Mouse (Mus musculus) kidney, postnatal 36 days (tissue): ENCODE data around the gene Fut11.
"Not testable (repeated sequence)": the region's sequence is repeated elsewhere in the genome, so short reads cannot be mapped to it uniquely, and the experiment has no call there.

Source experiments
- DNase-seq, 2 experiments: peaks; one replicate each; pipeline ENCODE4 v3.0.0; 2021 to 2022; ENCODE audit warnings: mixed read lengths in 2 of 2

The Fut11 gene

GRCm38 (mm10) chr14:20677906-20678305 is 16.9 kb upstream of the Fut11 start:
- no peak for DNase-seq

- no peak for DNase-seq
Observed at GRCm38 (mm10) chr14:20681742-20682141, 13.0 kb upstream of the Fut11 start.

DNA sequence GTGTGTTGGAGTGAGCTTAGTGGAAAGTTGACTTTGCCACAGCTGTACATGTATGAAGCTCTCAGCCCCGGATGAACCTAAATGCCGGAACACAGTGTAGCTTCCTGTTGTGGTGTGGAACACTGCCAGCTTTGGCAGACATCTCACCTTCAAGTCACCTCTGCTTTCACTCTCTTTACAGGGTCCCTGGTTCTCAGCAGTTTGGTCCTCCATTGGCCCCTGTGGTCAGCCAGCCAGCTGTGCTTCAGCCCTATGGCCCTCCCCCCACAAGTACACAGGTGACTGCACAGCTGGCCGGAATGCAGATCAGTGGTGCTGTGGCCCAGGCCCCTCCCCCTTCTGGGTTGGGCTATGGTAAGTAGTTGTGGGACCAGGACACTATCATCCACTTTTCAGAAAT is 12.3 kb upstream of the Fut11 start:
- peak; percentile 46 to 76 for DNase-seq

GRCm38 (mm10) chr14:20686576-20686975 is 8.2 kb upstream of the Fut11 start:
- no peak for DNase-seq

DNA sequence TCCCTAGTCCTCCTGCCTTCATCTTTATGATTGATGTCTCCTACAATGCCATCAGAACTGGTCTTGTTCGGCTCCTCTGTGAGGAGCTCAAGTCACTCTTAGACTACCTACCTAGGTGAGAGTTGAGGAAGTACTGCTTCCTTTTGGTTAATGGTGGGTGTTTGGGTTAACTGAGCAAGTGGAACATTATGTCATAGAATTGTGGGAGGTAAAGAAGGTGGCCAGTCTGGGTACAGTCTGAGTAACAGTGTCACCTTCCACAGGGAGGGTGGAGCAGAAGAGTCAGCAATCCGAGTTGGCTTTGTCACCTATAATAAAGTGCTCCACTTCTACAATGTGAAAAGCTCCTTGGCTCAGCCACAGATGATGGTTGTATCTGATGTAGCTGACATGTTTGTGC is 5.8 kb upstream of the Fut11 start:
- no peak for DNase-seq

DNA sequence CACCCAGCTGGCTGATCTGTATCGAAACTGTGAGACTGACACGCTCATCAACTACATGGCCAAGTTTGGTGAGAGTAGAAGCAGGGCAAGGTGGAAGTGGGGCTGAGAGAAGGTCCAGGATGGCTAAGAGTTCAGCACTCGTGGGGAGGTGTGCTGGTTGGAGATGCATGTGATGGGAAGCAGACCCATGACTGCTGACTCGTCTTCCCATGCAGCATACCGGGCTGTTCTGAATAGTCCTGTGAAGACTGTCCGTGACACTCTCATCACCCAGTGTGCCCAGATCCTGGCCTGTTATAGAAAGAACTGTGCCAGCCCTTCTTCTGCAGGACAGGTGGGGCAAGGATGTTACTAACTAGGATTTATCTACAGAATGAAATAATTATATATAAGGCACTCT is 3.0 kb upstream of the Fut11 start:
- no peak for DNase-seq

- no peak for DNase-seq
Observed at GRCm38 (mm10) chr14:20693589-20694101, 1.1 kb upstream of the Fut11 start.

DNA sequence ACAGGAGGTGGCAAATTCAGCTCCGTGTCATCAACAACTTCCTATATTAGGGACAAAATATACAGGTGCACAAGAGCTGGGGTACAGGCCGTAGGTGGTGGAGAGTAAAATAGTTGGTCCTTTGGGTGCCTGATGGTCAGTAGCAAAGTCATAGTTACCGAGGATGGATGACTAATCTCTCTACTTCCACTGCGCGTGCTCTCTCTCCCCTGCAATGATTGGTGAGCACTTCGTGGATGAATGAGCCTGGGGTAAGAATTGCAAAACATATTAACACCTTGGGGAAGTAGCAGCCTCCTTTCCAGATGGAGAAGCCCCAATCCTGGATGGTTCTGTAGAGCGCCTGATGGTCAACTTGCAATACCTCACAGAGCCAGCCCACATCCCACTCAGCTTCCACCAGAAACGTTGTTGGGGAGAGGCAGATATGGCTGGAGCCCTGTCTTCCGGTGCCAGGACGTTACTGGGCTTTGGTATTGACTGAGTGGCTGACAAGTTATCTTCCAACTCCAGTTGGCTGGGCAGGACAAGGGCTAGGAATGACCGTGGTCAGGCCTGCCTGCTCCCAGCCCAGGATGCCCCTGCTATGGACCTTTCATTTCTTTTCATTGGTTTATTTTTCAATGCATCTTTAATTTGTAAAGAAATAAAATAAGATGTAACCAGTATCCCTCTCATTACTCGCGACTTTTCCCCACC is 434 bp upstream of the Fut11 start:
- no peak for DNase-seq

DNA sequence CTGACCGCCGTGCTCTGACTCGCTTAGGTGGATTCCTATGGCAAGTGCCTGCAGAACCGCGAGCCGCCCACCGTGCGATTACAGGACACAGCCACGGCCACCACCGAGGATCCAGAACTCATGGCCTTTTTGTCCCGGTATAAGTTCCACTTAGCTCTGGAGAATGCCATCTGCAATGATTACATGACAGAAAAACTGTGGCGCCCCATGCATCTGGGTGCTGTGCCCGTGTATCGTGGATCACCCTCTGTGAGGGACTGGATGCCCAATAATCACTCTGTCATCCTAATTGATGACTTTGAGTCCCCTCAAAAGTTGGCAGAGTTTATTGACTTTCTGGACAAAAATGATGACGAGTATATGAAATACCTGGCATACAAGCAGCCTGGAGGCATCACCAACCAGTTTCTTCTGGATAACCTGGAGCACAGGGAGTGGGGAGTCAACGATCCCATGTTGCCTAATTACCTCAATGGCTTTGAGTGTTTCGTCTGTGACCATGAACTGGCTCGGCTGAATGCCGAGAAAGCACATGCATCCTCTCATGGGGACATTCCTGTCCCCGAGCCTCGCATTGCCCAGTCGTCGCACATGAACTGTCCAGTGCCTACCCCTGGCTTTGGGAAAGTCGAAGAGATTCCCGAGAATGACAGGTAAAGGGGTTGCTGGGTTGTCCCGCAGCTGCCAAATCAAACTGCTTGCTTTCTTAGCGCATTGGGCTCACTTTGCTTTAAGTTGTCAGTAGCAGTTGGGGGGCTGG is 1.2 kb downstream of the Fut11 start:
- DNase-seq = peak in 1 of 2 experiments; percentile 24

DNA sequence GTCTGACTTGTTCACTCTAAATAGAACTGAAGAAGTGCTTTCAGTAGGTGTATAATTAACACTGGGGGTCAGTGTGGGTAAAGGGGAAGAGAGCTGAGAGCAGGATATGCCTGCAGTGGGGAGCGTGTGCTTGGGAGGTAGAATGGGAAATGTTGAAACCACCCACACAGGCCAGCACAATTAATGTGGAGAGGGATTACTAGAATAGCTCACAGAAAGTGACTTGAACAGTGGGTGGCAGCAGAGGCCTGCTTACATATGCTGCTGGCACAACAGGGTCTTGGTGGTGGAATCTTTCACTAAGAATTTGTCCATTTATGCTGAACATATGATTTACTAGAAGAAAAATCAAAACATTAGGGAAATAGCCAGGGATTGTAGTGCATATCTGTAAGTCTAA is 2.2 kb downstream of the Fut11 start:
- DNase-seq = peak; percentile 44 to 72

DNA sequence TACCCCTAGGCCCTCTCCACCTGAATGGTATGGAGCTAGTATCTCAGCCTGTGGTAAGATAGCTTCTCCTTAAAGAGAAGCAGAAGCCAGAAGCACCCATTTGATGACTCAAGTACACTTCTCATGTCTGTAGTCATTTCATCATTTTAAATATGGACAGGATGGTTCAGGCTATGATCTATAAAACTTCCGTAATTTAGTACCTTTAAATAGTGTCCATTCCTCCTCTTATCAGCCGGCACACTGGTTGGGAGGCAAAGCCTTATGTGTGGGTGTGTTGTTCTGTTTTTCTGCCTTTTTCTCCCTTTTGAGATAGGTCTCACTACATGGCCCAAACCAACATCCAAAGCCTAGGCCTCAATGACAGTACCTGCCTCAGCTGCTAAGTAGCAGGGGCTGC is 3.7 kb downstream of the Fut11 start:
- DNase-seq = no peak

DNA sequence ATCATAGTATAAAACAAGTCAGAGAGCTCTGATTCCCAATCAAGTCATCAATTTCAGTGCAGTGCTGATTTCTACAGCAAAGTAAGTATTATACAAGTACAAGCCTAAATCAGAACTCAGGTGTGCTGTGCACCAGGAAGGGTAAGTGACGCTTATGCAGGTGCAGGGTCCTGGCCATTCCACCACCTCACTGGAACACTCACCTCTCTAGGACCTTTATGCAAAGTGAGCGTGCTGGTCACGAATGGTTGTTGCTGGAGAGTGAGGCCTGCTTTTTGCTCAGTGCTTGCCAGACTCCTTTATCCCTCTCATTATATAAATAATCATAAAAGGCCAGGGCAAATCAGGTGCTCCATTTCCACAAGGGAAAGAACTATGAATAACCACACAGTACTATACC is 5.6 kb downstream of the Fut11 start:
- no peak for DNase-seq

- DNase-seq = no peak
Observed at GRCm38 (mm10) chr14:20701554-20701953, 6.8 kb downstream of the Fut11 start.

- DNase-seq = no peak
Observed at GRCm38 (mm10) chr14:20702096-20702740, 7.5 kb downstream of the Fut11 start.

GRCm38 (mm10) chr14:20702741-20703381 is 8.1 kb downstream of the Fut11 start, which contains the start of gene Chchd1:
Gene Chchd1, plus strand, starts transcription at chr14:20703006.
- peak; percentile 91 to 95 for DNase-seq

DNA sequence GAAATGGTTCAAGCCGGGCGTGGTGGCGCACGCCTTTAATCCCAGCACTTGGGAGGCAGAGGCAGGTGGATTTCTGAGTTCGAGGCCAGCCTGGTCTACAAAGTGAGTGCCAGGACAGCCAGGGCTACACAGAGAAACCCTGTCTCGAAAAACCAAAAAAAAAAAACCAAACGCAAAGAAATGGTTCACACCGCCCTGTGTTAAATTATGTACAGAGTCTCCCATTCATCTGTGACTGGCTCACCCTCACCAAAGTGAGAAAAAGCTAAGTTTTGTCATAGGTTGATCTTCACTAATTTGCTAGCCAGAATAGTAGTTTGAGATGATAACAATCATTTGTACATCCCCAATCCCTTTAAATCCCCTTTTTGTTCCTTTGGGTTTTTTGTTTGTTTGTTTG is 8.7 kb downstream of the Fut11 start:
- not testable (repeated sequence) for DNase-seq

DNA sequence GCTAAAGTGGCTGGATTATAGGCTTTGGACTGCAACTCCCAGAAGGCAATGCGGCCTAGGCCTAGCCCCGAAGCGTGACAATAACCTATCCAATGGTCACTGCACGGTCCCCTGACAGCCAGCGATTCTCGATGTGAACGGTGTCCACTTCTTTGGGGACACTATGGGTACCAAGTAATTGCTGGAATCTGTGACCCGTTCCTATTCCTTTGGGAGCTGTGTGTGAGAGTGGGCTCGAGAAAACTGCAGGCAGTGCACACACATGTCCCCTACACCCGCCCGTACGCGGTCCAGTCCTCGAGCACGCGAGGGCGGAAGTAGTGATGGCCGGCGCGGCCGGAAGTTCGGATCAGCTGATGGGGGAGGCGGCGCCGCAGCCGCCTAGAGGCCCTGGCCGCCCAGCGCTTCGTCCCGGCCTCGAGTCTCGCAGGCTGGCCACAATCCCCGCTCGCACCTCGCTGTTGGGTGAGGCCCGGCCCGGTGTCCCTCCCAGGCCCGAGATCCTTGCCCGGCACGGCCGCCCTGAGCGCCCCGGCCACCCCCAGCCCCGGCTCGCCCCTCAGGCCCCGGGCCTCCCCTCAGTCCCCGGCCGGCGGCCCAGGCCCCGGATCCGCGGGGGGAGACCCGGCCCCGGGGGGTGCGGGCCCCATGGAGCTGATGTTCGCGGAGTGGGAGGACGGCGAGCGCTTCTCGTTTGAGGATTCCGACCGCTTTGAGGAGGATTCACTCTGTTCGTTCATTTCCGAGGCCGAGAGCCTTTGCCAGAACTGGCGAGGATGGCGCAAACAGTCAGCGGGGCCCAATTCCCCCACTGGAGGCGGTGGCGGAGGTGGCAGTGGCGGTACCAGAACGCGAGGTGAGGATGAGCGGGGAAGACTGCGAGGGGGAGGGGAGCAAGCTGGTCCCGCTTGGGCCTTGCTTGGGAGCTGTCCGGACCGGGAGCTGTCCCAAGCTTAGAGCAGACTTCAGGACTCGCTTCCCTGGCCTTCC is 12.7 kb downstream of the Fut11 start, which contains the start of gene Zswim8:
Zswim8 (plus strand) TSS at position 352 of the 990 bp plus-strand sequence.
- DNase-seq = peak; percentile 92 to 93

GRCm38 (mm10) chr14:20708239-20708638 is 13.5 kb downstream of the Fut11 start:
- DNase-seq = no peak

GRCm38 (mm10) chr14:20713832-20714231 is 19.1 kb downstream of the Fut11 start:
- no peak for DNase-seq

DNA sequence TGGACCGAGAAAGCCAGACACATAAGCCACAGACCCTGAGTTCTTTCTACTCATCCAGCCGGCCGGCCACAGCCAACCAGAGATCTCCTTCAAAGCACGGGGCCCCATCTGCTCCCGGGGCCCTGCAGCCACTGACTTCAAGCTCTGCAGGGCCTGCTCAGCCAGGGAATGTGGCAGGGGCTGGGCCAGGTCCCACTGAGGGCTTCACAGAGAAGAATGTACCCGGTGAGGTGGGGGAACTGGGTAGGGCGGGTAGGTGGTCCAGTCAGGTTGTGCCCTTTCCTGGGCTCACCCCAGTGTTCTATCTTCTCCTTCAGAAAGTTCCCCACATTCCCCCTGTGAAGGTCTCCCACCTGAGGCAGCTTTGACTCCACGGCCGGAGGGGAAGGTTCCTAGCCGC is 23.7 kb downstream of the Fut11 start:
- no peak for DNase-seq

DNA sequence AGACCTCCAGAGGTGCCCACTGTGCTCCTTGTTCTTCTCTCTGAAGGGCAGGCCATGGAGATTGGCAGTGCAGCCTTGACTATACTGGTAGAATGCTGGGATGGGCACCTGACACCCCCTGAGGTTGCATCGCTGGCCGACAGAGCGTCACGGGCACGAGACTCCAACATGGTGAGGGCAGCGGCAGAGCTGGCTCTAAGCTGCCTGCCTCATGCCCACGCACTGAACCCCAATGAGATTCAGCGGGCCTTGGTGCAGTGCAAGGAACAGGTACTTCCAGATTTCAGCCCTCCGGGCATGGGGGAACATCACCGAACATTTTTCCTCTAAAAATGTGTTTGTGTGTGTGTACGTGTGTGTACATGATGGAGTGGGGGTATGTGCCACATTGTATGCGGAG is 25.0 kb downstream of the Fut11 start:
- no peak for DNase-seq

DNA sequence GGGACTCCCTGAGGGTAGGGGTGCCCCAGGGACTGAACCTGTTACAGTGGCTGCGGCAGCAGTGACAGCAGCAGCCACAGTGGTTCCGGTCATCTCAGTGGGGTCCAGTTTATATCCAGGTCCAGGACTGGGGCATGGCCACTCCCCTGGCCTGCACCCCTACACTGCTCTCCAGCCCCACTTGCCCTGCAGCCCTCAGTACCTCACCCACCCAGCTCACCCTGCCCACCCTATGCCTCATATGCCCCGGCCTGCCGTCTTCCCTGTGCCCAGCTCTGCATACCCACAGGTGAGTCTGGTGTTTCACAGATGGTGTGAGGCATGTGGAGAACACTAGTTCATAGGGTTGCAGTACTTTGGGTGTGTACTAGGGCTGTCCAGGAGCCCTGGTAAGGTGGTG is 26.6 kb downstream of the Fut11 start:
- DNase-seq = no peak
